Mouse (Mus musculus) natural killer cell, adult 2 months (primary cell): ENCODE data around the gene Sema6d.
"Not testable (repeated sequence)": the region's sequence is repeated elsewhere in the genome, so short reads cannot be mapped to it uniquely, and the experiment has no call there.

Source experiments
- DNase-seq, 2 experiments: peaks; one replicate each; pipeline ENCODE4 v3.0.0; 2022; ENCODE audit warnings: low spot score in 2 of 2

Sema6d gene

GRCm38 (mm10) chr2:124293601-124294000 is 203.8 kb downstream of the Sema6d start:
- DNase-seq = no peak

DNA sequence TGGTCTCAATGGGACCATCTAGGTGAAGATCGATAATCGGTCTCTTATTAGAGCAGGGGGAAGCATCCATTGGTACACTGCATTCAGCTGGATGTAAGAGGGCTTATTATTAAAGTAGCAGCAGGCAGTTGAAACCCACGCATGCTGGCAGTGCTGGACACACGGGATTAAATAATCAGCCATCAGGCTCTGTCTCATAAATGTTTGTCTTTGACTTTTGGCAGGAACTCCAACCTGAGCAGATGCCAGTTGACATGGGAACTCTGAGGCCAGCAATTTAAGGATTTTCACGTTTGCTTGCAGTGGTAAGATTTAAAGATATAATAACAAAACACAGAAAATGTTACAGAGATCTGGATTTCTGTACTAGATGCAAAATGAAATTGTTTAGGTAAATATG is 208.6 kb downstream of the Sema6d start:
- DNase-seq = no peak

DNA sequence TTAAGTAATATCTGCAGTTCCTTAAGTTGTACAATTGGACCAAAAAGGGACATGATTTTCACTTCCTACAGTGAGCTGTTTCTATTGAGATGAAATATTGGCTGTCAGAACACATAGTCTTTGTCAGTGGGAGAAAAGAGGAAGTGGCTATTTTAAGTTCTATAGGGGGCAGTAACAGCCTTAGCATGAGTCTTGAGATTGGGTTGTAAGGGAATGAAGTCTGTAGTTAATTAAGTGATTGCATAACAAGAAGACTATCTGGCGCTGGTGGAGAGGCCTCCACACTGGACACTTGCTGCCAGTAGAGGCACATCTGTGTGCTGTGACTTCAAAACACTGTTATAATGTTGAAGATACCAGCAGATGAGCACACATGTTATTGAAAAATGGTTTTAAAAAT is 209.1 kb downstream of the Sema6d start:
- no peak for DNase-seq

GRCm38 (mm10) chr2:124308605-124309004 is 218.8 kb downstream of the Sema6d start:
- DNase-seq = no peak

GRCm38 (mm10) chr2:124309361-124310128 is 219.8 kb downstream of the Sema6d start:
- DNase-seq = no peak

DNA sequence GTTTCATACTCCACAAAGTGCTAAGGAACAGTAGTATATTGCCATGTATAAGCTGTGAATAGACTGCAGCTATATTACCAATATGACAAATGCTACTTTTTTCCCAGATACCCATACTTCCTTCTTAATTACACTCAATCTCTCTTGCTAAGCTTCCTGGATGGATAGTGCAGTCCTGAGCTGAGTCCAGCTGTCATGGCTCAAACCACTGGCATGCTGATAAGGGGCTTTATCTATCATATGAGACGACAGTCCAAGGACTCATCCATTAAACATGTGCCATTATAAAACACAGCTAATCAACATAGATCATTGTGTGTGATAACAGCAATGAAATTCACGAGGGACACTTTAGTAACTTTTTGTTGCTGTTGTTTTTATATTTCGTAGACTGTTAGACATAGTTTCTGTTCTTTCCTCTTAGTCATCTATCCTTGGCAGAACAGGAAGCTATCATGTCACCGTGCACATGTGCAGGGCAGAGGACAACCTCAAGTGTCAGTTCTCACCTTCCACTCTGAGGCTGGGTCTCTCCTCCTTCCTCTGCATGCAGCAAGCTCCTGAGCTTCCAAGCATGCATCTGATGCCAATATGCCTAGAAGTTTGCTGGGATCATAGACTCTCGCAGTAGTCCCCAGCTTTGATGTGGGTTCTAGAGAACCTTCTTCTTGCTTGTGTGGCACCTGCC is 232.9 kb downstream of the Sema6d start:
- DNase-seq = no peak

- no peak for DNase-seq
Observed at GRCm38 (mm10) chr2:124324107-124324724, 234.4 kb downstream of the Sema6d start.

DNA sequence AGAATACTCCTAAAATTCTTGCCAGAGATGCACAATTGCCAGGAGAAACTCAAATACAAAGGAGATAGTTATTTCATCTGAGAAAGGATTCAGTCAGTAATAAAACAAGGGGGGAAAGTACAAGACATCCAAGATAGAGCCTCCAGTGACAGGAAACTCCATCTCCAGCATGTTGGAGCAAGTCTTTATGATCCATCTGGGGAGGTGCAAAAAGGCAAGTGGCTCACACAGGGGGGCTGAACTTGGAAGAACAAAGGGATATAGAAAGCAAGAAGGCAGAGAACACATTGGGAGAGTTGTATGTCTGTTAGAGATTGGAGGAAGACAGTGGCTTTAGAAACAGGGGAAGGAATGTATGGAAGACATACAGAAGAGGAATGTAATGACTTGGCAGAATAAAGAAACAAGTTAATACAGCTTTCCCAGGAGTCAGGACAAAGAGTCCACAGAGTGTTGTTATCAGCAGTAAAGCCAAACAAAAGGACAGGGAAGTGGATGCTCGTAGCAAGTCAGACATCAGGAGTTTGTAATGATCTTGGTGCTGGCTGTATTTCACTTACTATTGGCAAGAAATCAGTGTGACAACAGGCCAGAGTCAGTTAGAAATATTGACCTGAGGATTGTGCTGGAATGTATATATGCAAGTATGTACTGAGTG is 239.8 kb downstream of the Sema6d start:
- DNase-seq = no peak

- DNase-seq = no peak
Observed at GRCm38 (mm10) chr2:124332890-124333289, 243.1 kb downstream of the Sema6d start.

DNA sequence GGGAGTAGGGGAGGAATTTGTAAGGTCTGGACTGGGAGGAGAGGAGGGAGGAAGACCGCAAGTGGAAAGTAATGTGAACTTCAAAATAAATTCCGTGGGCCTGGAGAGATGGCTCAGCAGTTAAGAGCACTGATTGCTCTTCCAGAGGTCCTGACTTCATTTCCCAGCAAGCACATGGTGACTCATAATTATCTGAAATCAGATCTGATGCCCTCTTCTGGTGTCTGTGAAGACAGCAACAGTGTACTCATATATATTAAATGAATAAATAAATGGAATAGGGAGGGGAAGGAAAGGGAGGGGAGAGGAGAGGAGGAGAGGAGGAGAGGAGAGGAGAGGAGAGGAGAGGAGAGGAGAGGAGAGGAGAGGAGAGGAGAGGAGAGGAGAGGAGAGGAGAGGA is 244.9 kb downstream of the Sema6d start:
- DNase-seq = not testable (repeated sequence)

DNA sequence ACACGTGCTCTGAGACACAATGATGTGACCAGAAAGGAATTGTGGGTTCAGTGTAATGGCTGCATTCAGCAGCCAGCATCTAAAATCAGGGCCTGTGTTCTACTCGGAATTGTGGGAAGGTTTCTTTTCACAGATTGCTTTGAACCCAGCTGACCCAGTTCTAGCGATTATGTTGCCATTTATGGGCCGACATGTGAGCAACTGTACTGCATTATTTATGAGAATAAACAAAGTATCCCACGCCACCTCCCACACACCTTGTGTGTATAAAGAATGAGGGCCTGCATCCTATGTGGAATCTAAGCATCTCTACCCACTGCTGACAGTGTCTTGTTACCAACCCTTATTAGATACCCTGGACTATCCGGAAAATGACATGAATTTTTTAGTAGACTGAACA is 248.5 kb downstream of the Sema6d start:
- no peak for DNase-seq

- no peak for DNase-seq
Observed at GRCm38 (mm10) chr2:124354191-124354590, 264.4 kb downstream of the Sema6d start.

GRCm38 (mm10) chr2:124354716-124355115 is 264.9 kb downstream of the Sema6d start:
- no peak for DNase-seq

- no peak for DNase-seq
Observed at GRCm38 (mm10) chr2:124369291-124369690, 279.5 kb downstream of the Sema6d start.

DNA sequence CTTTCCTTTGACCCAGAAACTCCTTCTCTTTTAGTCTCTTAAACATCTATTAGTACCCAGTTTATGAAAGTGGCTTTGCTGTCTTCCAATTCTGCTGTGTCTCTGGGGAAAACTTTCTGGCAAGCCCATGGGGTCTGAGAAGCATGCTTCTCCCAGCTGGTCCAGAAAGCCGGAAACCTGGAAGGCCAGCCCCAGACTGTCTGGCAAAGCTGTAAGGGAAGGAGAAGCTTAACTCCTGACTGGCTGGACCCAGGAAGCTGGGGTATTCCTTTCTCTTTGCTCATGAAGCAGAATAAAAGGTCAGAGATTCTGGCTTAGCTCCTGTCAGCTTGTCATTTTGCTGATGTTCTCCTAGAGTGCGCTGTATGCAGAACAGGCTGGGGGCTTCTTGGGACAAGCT is 280.2 kb downstream of the Sema6d start:
- DNase-seq = no peak

- no peak for DNase-seq
Observed at GRCm38 (mm10) chr2:124371363-124371762, 281.6 kb downstream of the Sema6d start.

- DNase-seq = no peak
Observed at GRCm38 (mm10) chr2:124385053-124385452, 295.3 kb downstream of the Sema6d start.

DNA sequence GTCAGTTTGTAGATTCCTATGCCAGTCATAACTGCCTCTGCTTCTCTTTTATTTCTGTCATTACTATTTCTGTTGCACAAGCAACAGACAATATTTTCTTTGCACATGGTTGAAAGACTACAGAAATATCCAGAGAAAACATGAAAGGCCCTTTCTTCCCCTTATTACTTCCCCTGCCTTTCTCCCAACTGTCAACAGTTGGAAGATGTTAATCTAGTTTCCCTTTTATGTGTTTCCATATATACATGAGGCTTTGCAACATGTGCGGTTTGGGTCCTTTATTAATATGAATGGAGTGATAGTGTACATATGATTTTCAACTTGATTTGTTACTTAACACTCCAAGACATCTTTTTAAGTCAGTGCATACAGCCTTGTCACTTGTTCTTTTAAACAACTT is 296.0 kb downstream of the Sema6d start:
- no peak for DNase-seq

DNA sequence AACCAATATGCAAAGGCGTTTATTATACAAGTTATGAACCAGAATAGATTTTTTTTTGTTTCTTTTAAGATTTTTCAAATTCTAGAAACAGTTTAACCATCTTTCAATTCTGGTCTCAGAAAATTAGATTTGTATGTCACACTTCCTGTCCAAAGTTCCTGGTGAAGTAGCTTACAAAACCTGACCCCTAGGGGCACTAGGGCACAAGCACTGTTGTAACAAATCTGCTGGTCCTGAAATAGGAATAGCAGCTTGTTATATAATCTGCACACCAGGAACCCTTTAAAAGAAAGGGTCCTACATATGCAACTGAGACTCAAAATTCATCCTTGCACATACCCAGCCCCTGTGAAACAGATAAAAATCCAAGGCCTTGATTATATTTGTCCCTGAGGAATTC is 298.5 kb downstream of the Sema6d start:
- DNase-seq = no peak

GRCm38 (mm10) chr2:124396733-124397132 is 307.0 kb downstream of the Sema6d start:
- no peak for DNase-seq

- no peak for DNase-seq
Observed at GRCm38 (mm10) chr2:124397304-124397703, 307.5 kb downstream of the Sema6d start.

DNA sequence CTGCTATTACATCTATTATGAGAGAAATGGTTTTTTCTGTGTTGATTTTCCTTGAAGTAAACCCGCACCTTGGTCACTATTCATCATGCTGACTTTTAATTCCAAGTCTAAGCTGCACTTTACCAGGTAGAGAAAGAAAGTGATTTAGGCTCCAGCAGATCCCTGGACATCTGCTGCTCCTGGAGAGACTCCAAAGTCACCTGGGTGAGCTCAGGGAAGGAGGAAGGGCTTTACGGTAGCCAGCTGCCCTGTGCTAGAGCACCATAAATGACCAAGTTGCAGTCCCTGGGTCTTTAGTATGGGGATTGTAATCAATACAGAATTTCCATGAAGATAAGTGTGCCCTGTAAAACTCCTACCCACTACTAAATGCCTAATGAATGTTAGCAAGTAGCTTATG is 309.8 kb downstream of the Sema6d start:
- DNase-seq = no peak
